Mouse (Mus musculus) testis, adult 2 months (tissue): Measurements from ENCODE around the gene Trio. TPM values are rescaled to one million over a fixed set of nuclear protein-coding genes. Genes with fewer than 3 reads are reported as not detected.

Experiments
- H3K27ac ChIP-seq: fragments of 200-500 bp; 2 replicates; pipeline ENCODE4 v1.5.1; 2012; ENCODE audit warnings: low read depth, low read length; ENCODE audit not compliant: control insufficient read depth, insufficient read depth
- H3K27me3 ChIP-seq: fragments of 200-500 bp; 2 replicates; pipeline ENCODE4 v1.6.1; 2012; ENCODE audit warnings: mild to moderate bottlenecking, low read length, moderate library complexity; ENCODE audit not compliant: control insufficient read depth, insufficient read depth
- H3K36me3 ChIP-seq: fragments of 200-500 bp; 2 replicates; pipeline ENCODE4 v1.6.1; 2012; ENCODE audit warnings: mild to moderate bottlenecking, low read length; ENCODE audit not compliant: control insufficient read depth, insufficient read depth
- H3K4me1 ChIP-seq: fragments of 200-500 bp; 2 replicates; pipeline ENCODE4 v1.6.1; 2012; ENCODE audit warnings: low read length; ENCODE audit not compliant: control insufficient read depth, insufficient read depth
- H3K4me3 ChIP-seq: fragments of 200-500 bp; 2 replicates; pipeline ENCODE4 v1.5.1; 2012; ENCODE audit warnings: low read depth, mild to moderate bottlenecking, low read length, moderate library complexity, mixed read lengths; ENCODE audit not compliant: control insufficient read depth
- CTCF ChIP-seq: fragments of 200-500 bp; IDR thresholded peaks from 2 replicates; pipeline ENCODE4 v1.5.1; 2012; ENCODE audit warnings: low read depth, mild to moderate bottlenecking, inconsistent platforms, low read length, moderate library complexity; ENCODE audit not compliant: control insufficient read depth, insufficient read depth, insufficient replicate concordance
- POLR2A ChIP-seq: fragments of 200-500 bp; IDR thresholded peaks from 2 replicates; pipeline ENCODE4 v1.6.1; 2012; ENCODE audit warnings: low read depth, mild to moderate bottlenecking, inconsistent platforms, low read length, moderate library complexity; ENCODE audit not compliant: control insufficient read depth
- polyA plus RNA-seq: library from polyadenylated mRNA; depleted of rRNA; stranded (reverse); fragments of >200 nt; gene quantifications from 2 replicates; pipeline ENCODE4 v1.2.3, GENCODE M21; 2012

The Trio gene
- polyA plus RNA-seq, 1 experiment, result 18.8 TPM

DNA sequence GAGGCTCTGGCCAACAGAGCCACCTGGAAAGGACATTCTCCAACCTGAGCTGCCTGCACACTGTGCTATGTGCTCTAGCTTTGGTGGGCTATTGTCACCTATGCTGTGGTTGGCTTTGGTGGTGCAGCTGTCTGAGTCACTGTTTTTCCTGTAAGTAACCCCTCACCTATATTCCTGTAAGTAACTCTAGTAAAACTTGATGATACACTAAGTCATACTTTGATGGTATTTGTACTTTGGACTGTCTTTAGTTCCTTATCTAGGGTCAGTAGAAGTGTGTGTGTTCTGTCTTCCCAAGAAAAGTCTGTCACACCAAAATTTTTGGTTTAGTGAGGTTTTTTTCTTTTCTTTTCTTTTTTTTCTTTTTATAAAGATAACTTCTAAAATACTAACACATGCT is 49.3 kb downstream of the Trio start:
- H3K4me1 ChIP-seq, result no peaks in the 10 kb centered on the region
- H3K36me3 ChIP-seq, result no peaks in the 10 kb centered on the region
- H3K27me3 ChIP-seq, result no peaks in the 10 kb centered on the region
- TF ChIP-seq POLR2A (no peak), CTCF (no peak)
- H3K27ac ChIP-seq, result no peak overlapping the region
- no peak overlapping the region for H3K4me3 ChIP-seq

DNA sequence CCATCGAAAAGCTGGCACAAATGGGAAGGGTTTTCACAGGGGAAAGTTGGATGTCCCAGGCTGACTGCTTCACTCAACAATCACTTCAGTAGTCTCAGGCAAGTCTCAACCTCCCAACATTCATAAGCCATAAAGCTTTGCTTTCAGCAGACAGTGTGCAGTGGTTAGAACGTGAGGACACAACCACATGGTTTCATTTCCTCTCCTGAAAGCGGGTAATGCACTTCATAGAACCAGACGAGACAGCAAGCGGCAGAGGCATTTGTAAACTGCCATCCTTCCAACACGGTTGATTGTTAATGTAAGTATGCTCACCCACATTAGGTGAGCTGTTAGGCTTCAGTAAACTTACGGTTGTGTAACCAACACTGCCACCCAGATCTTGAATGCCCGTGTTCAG is 51.0 kb downstream of the Trio start:
- H3K27ac ChIP-seq, result no peak overlapping the region
- H3K4me3 ChIP-seq, result no peak overlapping the region
- H3K27me3 ChIP-seq, result no peaks in the 10 kb centered on the region
- no peaks in the 10 kb centered on the region for H3K36me3 ChIP-seq
- no peaks in the 10 kb centered on the region for H3K4me1 ChIP-seq
- TF ChIP-seq CTCF (no peak), POLR2A (no peak)

DNA sequence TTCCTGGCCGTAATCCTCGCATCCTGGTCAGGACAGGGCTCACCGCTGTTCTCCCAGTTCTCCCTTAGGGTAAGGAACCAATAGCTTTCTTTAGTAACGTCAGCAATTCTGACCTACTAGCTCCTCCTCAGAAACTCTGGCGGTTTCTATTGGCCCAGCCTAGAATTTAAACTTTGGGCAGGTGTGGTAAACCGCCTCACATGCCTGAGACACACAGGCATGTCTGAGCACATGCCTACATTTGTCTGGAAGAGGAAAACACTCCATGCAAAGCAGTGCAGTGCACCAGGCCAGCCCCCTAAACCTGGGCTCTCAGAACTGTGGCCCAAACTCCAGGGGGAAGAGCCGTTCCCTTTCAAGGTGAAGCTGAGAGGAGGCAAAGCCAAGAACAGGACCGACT is 57.5 kb downstream of the Trio start:
- no peak for TF ChIP-seq POLR2A
- no peak for TF ChIP-seq CTCF
- H3K27me3 ChIP-seq, result no peaks in the 10 kb centered on the region
- no peaks in the 10 kb centered on the region for H3K4me1 ChIP-seq
- H3K36me3 ChIP-seq, result no peaks in the 10 kb centered on the region
- no peak overlapping the region for H3K4me3 ChIP-seq
- no peak overlapping the region for H3K27ac ChIP-seq

DNA sequence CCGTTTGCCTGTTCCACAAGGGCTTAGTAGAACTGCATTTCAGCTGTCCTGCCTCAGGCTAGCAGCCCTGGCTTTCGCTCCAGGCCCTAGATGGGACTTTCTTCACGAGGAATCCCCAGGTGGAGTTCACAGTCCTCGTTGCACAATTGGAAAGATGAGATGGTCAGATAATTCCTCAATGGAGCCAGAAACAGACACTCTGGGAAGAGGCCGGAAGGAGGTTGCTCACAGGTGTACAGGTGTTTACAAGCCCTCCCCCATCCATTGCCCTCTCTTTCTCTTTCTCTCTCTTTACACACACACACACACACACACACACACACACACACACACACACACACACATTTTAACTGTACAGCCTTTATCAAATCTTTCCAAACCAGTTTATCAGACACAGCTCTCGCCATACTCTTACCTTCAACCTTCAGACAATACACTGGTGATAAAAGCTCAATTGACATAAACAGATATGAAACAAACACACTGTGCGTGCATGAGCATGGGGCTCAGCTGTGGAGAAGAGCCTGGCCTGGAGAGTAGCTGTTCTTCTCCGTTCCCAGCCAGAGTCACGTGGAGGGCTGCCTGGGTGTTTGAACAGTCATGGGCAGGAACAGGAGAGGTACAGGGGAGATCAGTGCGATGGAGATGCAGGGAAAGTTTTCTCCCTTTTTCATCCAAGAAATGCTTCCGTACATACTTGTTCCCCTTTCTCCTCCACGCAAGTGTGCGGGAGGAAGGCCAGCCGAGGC is 58.3 kb downstream of the Trio start:
- Histone ChIP-seq H3K27ac (no peak overlapping the region), H3K4me3 (no peak overlapping the region)

DNA sequence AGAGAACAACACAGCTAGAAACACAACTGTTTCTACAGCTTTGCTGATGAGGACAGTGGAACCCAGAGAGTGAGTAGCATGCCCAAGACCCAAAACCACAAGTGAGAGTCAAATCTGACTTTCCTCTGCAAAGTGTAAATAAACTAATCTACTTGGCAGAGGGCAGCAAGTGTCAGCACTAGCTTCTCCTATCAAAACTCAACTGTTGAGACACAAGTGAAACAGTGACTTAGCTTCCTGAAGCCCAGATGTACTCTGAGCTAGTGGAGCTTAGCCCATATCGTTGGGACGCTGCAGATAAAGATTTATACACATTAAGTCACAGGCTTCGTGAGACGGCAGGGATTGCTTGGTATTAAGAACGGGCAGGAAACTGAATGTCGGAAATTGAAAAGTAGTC is 60.8 kb downstream of the Trio start:
- Histone ChIP-seq H3K36me3 (no peaks in the 10 kb centered on the region), H3K4me1 (no peaks in the 10 kb centered on the region), H3K27ac (no peak overlapping the region), H3K4me3 (no peak overlapping the region), H3K27me3 (no peaks in the 10 kb centered on the region)
- TF ChIP-seq CTCF (no peak), POLR2A (no peak)

More for the DNA sequence above, 58.3 kb downstream of the Trio start:
- Histone ChIP-seq H3K27me3 (no peaks in the 10 kb centered on the region), H3K4me1 (no peaks in the 10 kb centered on the region), H3K36me3 (no peaks in the 10 kb centered on the region)
- TF ChIP-seq CTCF (no peak), POLR2A (no peak)

DNA sequence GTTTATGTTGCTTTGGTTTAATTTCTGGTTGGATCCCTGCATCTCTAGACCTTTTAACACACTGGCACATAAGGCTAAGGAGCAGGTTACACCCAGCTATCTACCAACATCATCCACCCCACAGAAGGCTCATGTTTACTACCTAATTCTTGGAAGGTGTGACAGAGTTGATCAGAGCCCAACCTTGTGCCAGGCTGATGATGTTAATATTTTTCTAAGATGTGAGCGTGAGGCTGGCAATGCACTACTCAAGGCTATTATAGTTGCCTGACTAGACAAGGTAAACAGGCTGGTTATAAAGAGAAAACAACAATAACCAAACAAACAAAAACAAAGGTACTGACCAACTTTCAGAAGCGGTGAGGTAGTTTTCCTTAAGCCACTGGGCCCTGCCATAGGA is 62.1 kb downstream of the Trio start:
- Histone ChIP-seq H3K36me3 (no peaks in the 10 kb centered on the region), H3K27ac (no peak overlapping the region), H3K4me3 (no peak overlapping the region), H3K27me3 (no peaks in the 10 kb centered on the region), H3K4me1 (no peaks in the 10 kb centered on the region)
- no peak for TF ChIP-seq CTCF
- TF ChIP-seq POLR2A, result no peak

DNA sequence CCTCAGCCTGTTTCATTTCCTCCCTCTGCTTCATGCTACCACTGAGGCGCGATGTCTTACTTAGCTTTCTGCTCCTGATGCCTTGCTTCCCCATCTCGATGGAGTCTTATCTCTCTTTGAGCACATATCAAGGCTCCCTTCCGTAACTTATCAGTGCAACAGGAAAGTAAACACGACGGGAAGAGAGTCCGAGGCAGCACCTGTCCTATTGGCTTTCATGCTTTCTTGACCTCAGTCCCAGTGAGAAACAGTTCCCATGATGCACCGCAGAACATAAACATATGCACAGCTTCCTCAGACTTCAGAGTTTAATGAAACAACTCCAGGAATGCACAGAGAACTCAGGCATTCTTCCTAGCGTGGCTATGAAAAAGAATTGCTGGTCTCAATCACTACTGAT is 65.0 kb downstream of the Trio start:
- Histone ChIP-seq H3K27ac (no peak overlapping the region), H3K4me3 (no peak overlapping the region), H3K27me3 (no peaks in the 10 kb centered on the region), H3K4me1 (no peaks in the 10 kb centered on the region), H3K36me3 (no peaks in the 10 kb centered on the region)
- TF ChIP-seq POLR2A (no peak), CTCF (no peak)

DNA sequence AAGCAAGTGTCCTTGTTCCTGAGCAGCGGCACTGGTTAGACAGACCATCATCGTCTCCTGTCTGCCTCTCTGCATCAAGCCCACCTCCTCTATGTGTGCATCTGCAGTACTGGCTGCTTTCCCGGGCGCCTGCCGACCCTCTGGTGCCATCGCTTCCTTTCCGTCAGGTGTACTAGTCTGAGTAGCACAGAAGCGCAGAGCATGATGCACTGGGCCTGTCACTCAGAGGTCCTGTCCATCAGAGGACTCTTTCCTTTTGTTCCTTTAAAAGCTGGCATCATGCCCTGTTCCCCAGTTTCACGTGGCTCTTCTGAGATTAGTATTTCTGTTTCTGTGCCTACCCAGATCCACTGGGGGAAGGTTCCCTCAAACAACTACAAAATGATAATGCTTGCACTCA is 67.8 kb downstream of the Trio start:
- no peaks in the 10 kb centered on the region for H3K36me3 ChIP-seq
- no peaks in the 10 kb centered on the region for H3K27me3 ChIP-seq
- H3K4me3 ChIP-seq, result no peak overlapping the region
- no peak for TF ChIP-seq POLR2A
- no peak for TF ChIP-seq CTCF
- no peak overlapping the region for H3K27ac ChIP-seq
- H3K4me1 ChIP-seq, result no peaks in the 10 kb centered on the region
